Mouse (Mus musculus) layer of hippocampus, postnatal 10 days (tissue): ENCODE measurements around the gene Stag1. TPM values are rescaled to one million over a fixed set of nuclear protein-coding genes. Genes with fewer than 3 reads are reported as not detected.

Experiments
- total RNA-seq, 2 experiments: library from RNA; stranded (reverse); gene quantifications; 2 replicates each; pipeline ENCODE4 v1.2.3; 2021

Stag1 gene
- total RNA-seq, 2 experiments from 2014 or later: 39.1 to 53.4 TPM

Other genes with a start within 250 kb of the Stag1 start
- gene Il20rb, start 111.0 kb upstream of the Stag1 start, total RNA-seq: 1 to 10 TPM; 1.1 to 1.6 TPM
- gene Nck1, start 51.7 kb upstream of the Stag1 start, total RNA-seq: 10 to 100 TPM; 25.0 to 30.4 TPM
- 10 to 100 TPM; 11.4 to 12.0 TPM for gene Slc35g2, start 26.7 kb upstream of the Stag1 start, total RNA-seq